29 mouse cellular contexts compared by ENCODE assay signal in genomic region chr10:59554243-59554642, GRCm38 (mm10).
DNase-seq lines count a peak whose midpoint lies in the region; ATAC-seq and TF ChIP-seq lines count a peak whose summit lies in the region.
"Had no signal": no experiment of that assay in that cellular context is flagged by ENCODE, and none has a peak within 500 bp of the region (broad histone marks: within the 10 kb centered on the region; RNA-seq: fewer than 3 reads in every experiment).

No protein-coding gene starts in this region.

- no peak for TF ChIP-seq POLR2A in ES-Bruce4 (IDR thresholded peaks at IDR 0.05; ENCODE audit: insufficient read depth, low read length)

- TF ChIP-seq EP300 in ES-Bruce4 (IDR thresholded peaks at IDR 0.05; ENCODE audit: insufficient read depth, low read depth, low read length) = no peak

- H3K4me2 ChIP-seq in forebrain, postnatal 0 days (ENCODE audit: low read depth) = no peak overlapping the region
- no peak overlapping the region for H3K4me2 ChIP-seq in forebrain, embryonic 11.5 days (ENCODE audit: low read depth, low read length, severe bottlenecking)
- H3K4me2 ChIP-seq: embryonic facial prominence, embryonic 12.5 days; forebrain, embryonic 12.5 days; heart, embryonic 13.5 days; hindbrain, embryonic 12.5 days; limb, embryonic 15.5 days; midbrain, embryonic 13.5 days; neural tube, embryonic 13.5 days had no signal

- no peak for ATAC-seq in forebrain, postnatal 0 days
- no peak for ATAC-seq in forebrain, embryonic 11.5 days (replicated peaks; ENCODE audit: low FRiP score)
- ATAC-seq: midbrain, embryonic 13.5 days had no signal

- no peaks in the 10 kb centered on the region for H3K27me3 ChIP-seq in forebrain, postnatal 0 days (ENCODE audit: insufficient read depth, low read length)
- no peaks in the 10 kb centered on the region for H3K27me3 ChIP-seq in forebrain, embryonic 11.5 days (ENCODE audit: control insufficient read depth, insufficient read depth, low read length)
- H3K27me3 ChIP-seq in ES-Bruce4 (ENCODE audit: control insufficient read depth, insufficient read depth, low read length, poor library complexity, severe bottlenecking) = no peaks in the 10 kb centered on the region
- H3K27me3 ChIP-seq: embryonic facial prominence, embryonic 12.5 days; forebrain, embryonic 12.5 days; heart, embryonic 13.5 days; hindbrain, embryonic 12.5 days; limb, embryonic 15.5 days; megakaryocyte, embryonic 14.5 days; midbrain, embryonic 13.5 days; neural tube, embryonic 13.5 days had no signal

- no peaks in the 10 kb centered on the region for H3K9me3 ChIP-seq in forebrain, postnatal 0 days (ENCODE audit: low read length)
- no peaks in the 10 kb centered on the region for H3K9me3 ChIP-seq in forebrain, embryonic 11.5 days (ENCODE audit: control insufficient read depth, low read length)
- peaks cover 6% of the 10 kb centered on the region; the same call in 1 of the 2 replicates for H3K9me3 ChIP-seq in ES-Bruce4 (replicated peaks; ENCODE audit: control insufficient read depth, insufficient read depth, low read length, poor library complexity, severe bottlenecking)
- H3K9me3 ChIP-seq: embryonic facial prominence, embryonic 12.5 days; forebrain, embryonic 12.5 days; hindbrain, embryonic 12.5 days; limb, embryonic 15.5 days; neural tube, embryonic 13.5 days had no signal

- intact Hi-C loops in left cerebral cortex, adult 2 months (cut with DNase I) = no loop called here
- intact Hi-C loops in left cerebral cortex, postnatal 10 days (cut with DNase I) = no loop called here

- H3K9ac ChIP-seq in forebrain, postnatal 0 days = no peak overlapping the region
- H3K9ac ChIP-seq in forebrain, embryonic 11.5 days (ENCODE audit: low read length) = no peak overlapping the region
- H3K9ac ChIP-seq in ES-Bruce4 (ENCODE audit: low read depth, poor library complexity, severe bottlenecking) = no peak overlapping the region
- H3K9ac ChIP-seq: embryonic facial prominence, embryonic 12.5 days; forebrain, embryonic 12.5 days; heart, embryonic 13.5 days; hindbrain, embryonic 12.5 days; limb, embryonic 15.5 days; midbrain, embryonic 13.5 days; neural tube, embryonic 13.5 days had no signal

- H3K4me1 ChIP-seq in forebrain, postnatal 0 days (ENCODE audit: insufficient read depth) = no peaks in the 10 kb centered on the region
- peaks cover 3% of the 10 kb centered on the region; the same call in 1 of the 2 replicates for H3K4me1 ChIP-seq in forebrain, embryonic 11.5 days (replicated peaks; ENCODE audit: control insufficient read depth, insufficient read depth, low read length)
- H3K4me1 ChIP-seq in ES-Bruce4 (ENCODE audit: control insufficient read depth, insufficient read depth, low read length) = peaks cover 7% of the 10 kb centered on the region
- H3K4me1 ChIP-seq: midbrain, embryonic 13.5 days had no signal

- DNase-seq in forebrain, postnatal 0 days = no peak
- DNase-seq in forebrain, embryonic 11.5 days (ENCODE audit: low spot score) = no peak
- DNase-seq in left cerebral cortex, adult 2 months (ENCODE audit: extremely low spot score in 1 of 2, low spot score in 2 of 2) = no peak
- no peak for DNase-seq in left cerebral cortex, postnatal 10 days (ENCODE audit: extremely low spot score in 1 of 2, low spot score in 2 of 2)
- DNase-seq in ZHBTc4 (ENCODE audit: low read depth, low spot score) = peak; percentile 64
- no peak for DNase-seq in adrenal gland, postnatal 14 days
- no peak for DNase-seq in layer of hippocampus, postnatal 14 days (ENCODE audit: low spot score in 2 of 2)
- DNase-seq: cerebellum, adult 11 months; cerebellum, postnatal 25 days; gastrocnemius, postnatal 10 days; heart, adult 11 months; heart, postnatal 14 days; kidney, adult 8-10 months; kidney, postnatal 25 days; left cerebral cortex, postnatal 4 days; lung, adult 18-20 months; lung, postnatal 36 days; retina, postnatal 1 day; right cerebral cortex, postnatal 25 days; thymus, postnatal 25 days had no signal

- H3K36me3 ChIP-seq in forebrain, postnatal 0 days (ENCODE audit: insufficient read depth) = no peaks in the 10 kb centered on the region
- no peaks in the 10 kb centered on the region for H3K36me3 ChIP-seq in forebrain, embryonic 11.5 days (ENCODE audit: control insufficient read depth, insufficient read depth, low read length)
- H3K36me3 ChIP-seq in ES-Bruce4 (ENCODE audit: control insufficient read depth, insufficient read depth, low read length, poor library complexity, severe bottlenecking) = no peaks in the 10 kb centered on the region
- H3K36me3 ChIP-seq: embryonic facial prominence, embryonic 12.5 days; forebrain, embryonic 12.5 days; heart, embryonic 13.5 days; hindbrain, embryonic 12.5 days; limb, embryonic 15.5 days; midbrain, embryonic 13.5 days; neural tube, embryonic 13.5 days had no signal

- H3K27ac ChIP-seq in forebrain, postnatal 0 days (ENCODE audit: low read depth, low read length) = no peak overlapping the region
- H3K27ac ChIP-seq in forebrain, embryonic 11.5 days (ENCODE audit: low read depth, low read length) = no peak overlapping the region
- no peak overlapping the region for H3K27ac ChIP-seq in left cerebral cortex, adult 2 months
- no peak overlapping the region for H3K27ac ChIP-seq in ES-Bruce4 (ENCODE audit: insufficient read depth, low read length)
- H3K27ac ChIP-seq: embryonic facial prominence, embryonic 12.5 days; forebrain, embryonic 12.5 days; heart, embryonic 13.5 days; hindbrain, embryonic 12.5 days; limb, embryonic 15.5 days; midbrain, embryonic 13.5 days; neural tube, embryonic 13.5 days had no signal

- WGBS in forebrain, postnatal 0 days = 97% methylated on average over 1 of the region's 1 CpGs
- 98% methylated on average over 1 of the region's 1 CpGs for WGBS in forebrain, embryonic 11.5 days

- no peak overlapping the region for H3K4me3 ChIP-seq in forebrain, postnatal 0 days (ENCODE audit: low read depth, low read length)
- H3K4me3 ChIP-seq in forebrain, embryonic 11.5 days (ENCODE audit: low read depth, low read length) = no peak overlapping the region
- no peak overlapping the region for H3K4me3 ChIP-seq in left cerebral cortex, adult 2 months
- no peak overlapping the region for H3K4me3 ChIP-seq in ES-Bruce4 (ENCODE audit: low read depth, low read length)
- H3K4me3 ChIP-seq: embryonic facial prominence, embryonic 12.5 days; forebrain, embryonic 12.5 days; heart, embryonic 13.5 days; hindbrain, embryonic 12.5 days; limb, embryonic 15.5 days; megakaryocyte, embryonic 14.5 days; midbrain, embryonic 13.5 days; neural tube, embryonic 13.5 days had no signal

- TF ChIP-seq CTCF in forebrain, postnatal 0 days (IDR thresholded peaks at IDR 0.05; ENCODE audit: low read depth) = peak; percentile 23
- peak; percentile 7 for TF ChIP-seq CTCF in left cerebral cortex, adult 2 months (IDR thresholded peaks at IDR 0.05)
- TF ChIP-seq CTCF in ES-Bruce4 (IDR thresholded peaks at IDR 0.05; ENCODE audit: low read depth, low read length) = peak; percentile 12
